Mouse (Mus musculus) thymus, adult 2 months (tissue): ENCODE data around the gene Pdia6. TPM values are rescaled to one million over a fixed set of nuclear protein-coding genes. Genes with fewer than 3 reads are reported as not detected.
A peak's percentile ranks its signal among the peaks of the same experiment; 100 is the strongest.

Experiments
- DNase-seq: peaks from one replicate; pipeline ENCODE4 v3.0.0; 2021
- H3K27ac ChIP-seq: fragments of 200-500 bp; 2 replicates; pipeline ENCODE4 v1.5.1; 2012; ENCODE audit warnings: low read length, control low read depth; ENCODE audit not compliant: control insufficient read depth, insufficient read depth
- H3K27me3 ChIP-seq: fragments of 200-500 bp; 2 replicates; pipeline ENCODE4 v1.6.1; 2012; ENCODE audit warnings: mild to moderate bottlenecking, low read length, moderate library complexity, mixed read lengths; ENCODE audit not compliant: control insufficient read depth, insufficient read depth
- H3K36me3 ChIP-seq: fragments of 200-500 bp; 2 replicates; pipeline ENCODE4 v1.6.1; 2012; ENCODE audit warnings: mild to moderate bottlenecking, low read length, moderate library complexity; ENCODE audit not compliant: control insufficient read depth, insufficient read depth
- H3K4me1 ChIP-seq: fragments of 200-500 bp; replicated peaks from 2 replicates; pipeline ENCODE4 v1.6.1; 2012; ENCODE audit warnings: low read length; ENCODE audit not compliant: control insufficient read depth, insufficient read depth
- H3K4me3 ChIP-seq: fragments of 200-500 bp; 2 replicates; pipeline ENCODE4 v1.5.1; 2012; ENCODE audit warnings: mild to moderate bottlenecking, low read length, control low read depth, moderate library complexity; ENCODE audit not compliant: control insufficient read depth, insufficient read depth
- CTCF ChIP-seq: fragments of 200-500 bp; IDR thresholded peaks from 2 replicates; pipeline ENCODE4 v1.5.1; 2012; ENCODE audit warnings: mild to moderate bottlenecking, control low read depth, low read length, moderate library complexity, borderline replicate concordance; ENCODE audit not compliant: control insufficient read depth, poor library complexity, insufficient read depth; ENCODE audit errors: extremely low read depth
- POLR2A ChIP-seq: fragments of 200-500 bp; IDR thresholded peaks from 2 replicates; pipeline ENCODE4 v1.6.1; 2012; ENCODE audit warnings: mild to moderate bottlenecking, low read length, control low read depth, moderate library complexity; ENCODE audit not compliant: control insufficient read depth, poor library complexity, insufficient read depth; ENCODE audit errors: extremely low read depth
- WGBS: fragments of 180-500 bp; shearing (Covaris S2); methylation state at CpG from one replicate; pipeline ENCODE4 v1.1.7; 2018; 5-methylcytosine and 5-hydroxymethylcytosine counted together
- polyA plus RNA-seq: library from polyadenylated mRNA; depleted of rRNA; stranded (reverse); fragments of >200 nt; gene quantifications from 2 replicates; pipeline ENCODE4 v1.2.3, GENCODE M21; 2012

Gene Pdia6
- polyA plus RNA-seq, 1 experiment, result 49.2 TPM

DNA sequence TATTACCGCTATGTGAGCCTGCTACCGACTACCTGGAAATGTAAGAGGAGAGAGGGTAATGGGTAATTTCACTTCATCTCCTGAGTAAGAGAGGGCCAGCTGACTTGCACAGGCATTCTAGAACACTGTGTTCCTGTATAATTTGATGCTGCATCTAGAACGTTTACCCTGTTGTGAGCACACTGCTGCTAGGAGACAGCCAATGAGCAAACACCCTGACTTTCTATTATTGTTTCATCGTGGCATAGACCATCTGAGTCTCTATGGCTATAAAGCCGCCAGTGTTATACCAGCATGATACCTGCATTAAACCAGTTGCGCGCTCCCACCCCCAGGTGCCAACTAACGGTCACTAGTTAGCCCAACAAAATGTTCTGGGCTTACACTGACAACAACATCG is 24.7 kb upstream of the Pdia6 start:
- TF ChIP-seq CTCF (no peak), POLR2A (no peak)
- Histone ChIP-seq H3K4me1 (no peaks in the 10 kb centered on the region), H3K36me3 (no peaks in the 10 kb centered on the region), H3K4me3 (no peak overlapping the region), H3K27me3 (no peaks in the 10 kb centered on the region), H3K27ac (no peak overlapping the region)
- no peak for DNase-seq
- 95% methylated on average over 9 of the region's 9 CpGs for WGBS

- no peak overlapping the region for H3K4me3 ChIP-seq
- H3K36me3 ChIP-seq, result no peaks in the 10 kb centered on the region
- no peaks in the 10 kb centered on the region for H3K27me3 ChIP-seq
- H3K4me1 ChIP-seq, result no peaks in the 10 kb centered on the region
- H3K27ac ChIP-seq, result no peak overlapping the region
- no peak for DNase-seq
- TF ChIP-seq POLR2A, result no peak
- no peak for TF ChIP-seq CTCF
Measured at GRCm38 (mm10) chr12:17242041-17242440, 24.3 kb upstream of the Pdia6 start.

- no peak for DNase-seq
- no peak overlapping the region for H3K27ac ChIP-seq
- H3K36me3 ChIP-seq, result no peaks in the 10 kb centered on the region
- H3K27me3 ChIP-seq, result no peaks in the 10 kb centered on the region
- TF ChIP-seq CTCF (no peak), POLR2A (no peak)
- H3K4me1 ChIP-seq, result no peaks in the 10 kb centered on the region
- no peak overlapping the region for H3K4me3 ChIP-seq
- WGBS, result 71% methylated on average over 8 of the region's 8 CpGs
Measured at GRCm38 (mm10) chr12:17250962-17251361, 15.4 kb upstream of the Pdia6 start.

GRCm38 (mm10) chr12:17253069-17253468 is 13.3 kb upstream of the Pdia6 start:
- 10% methylated on average over 9 of the region's 9 CpGs for WGBS
- Histone ChIP-seq H3K36me3 (no peaks in the 10 kb centered on the region), H3K27me3 (no peaks in the 10 kb centered on the region), H3K27ac (no peak overlapping the region), H3K4me3 (no peak overlapping the region), H3K4me1 (peaks cover 3% of the 10 kb centered on the region)
- DNase-seq, result peak; percentile 75
- TF ChIP-seq CTCF, result peak; percentile 60; the same call in 1 of the 2 replicates
- TF ChIP-seq POLR2A, result no peak

DNA sequence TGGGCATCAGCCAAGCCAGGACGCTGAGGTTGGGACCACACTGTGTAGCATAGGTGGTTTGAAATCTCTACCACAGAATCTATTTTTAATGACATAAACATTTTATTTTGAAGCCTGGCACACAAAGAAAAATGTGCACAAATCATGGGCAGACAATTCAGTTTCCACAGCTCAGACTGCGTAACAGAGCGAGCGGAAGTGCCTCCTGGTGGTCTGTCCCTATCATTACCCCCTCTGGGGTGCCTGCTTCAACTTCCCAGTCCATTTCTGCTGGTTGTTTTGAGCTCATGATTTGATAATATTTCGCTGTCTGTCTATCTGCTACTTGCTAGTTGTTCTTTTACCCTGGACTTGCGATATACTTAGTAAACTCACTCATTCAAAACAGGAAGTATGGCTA is 10.7 kb upstream of the Pdia6 start:
- 84% methylated on average over 6 of the region's 6 CpGs for WGBS

DNA sequence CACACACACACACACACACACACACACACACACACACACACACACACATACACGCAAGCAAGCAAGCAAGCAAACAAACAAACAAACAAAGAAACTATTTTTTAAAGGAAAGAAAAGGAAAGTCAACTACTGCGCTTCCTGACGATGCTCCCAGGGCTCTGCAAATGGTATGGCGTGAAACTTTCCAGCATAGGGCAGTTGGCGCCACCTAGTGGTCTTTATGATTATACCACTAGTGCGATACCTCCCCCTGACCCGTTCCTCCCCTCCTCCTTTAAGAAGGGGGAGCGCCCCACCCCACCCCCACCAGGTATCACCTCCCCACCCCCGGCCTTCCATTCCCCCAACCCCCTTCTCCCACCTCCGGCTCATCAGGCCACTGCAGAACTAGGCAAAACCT is 9.4 kb upstream of the Pdia6 start:
- H3K27ac ChIP-seq, result no peak overlapping the region
- DNase-seq, result peak; percentile 58
- no peaks in the 10 kb centered on the region for H3K27me3 ChIP-seq
- H3K4me1 ChIP-seq, result peaks cover 4% of the 10 kb centered on the region
- TF ChIP-seq POLR2A, result no peak
- TF ChIP-seq CTCF, result no peak
- 6% methylated on average over 10 of the region's 10 CpGs for WGBS
- H3K36me3 ChIP-seq, result no peaks in the 10 kb centered on the region
- no peak overlapping the region for H3K4me3 ChIP-seq

More for the DNA sequence above, 10.7 kb upstream of the Pdia6 start:
- DNase-seq, result no peak
- no peak overlapping the region for H3K27ac ChIP-seq
- H3K36me3 ChIP-seq, result no peaks in the 10 kb centered on the region
- no peaks in the 10 kb centered on the region for H3K27me3 ChIP-seq
- no peak overlapping the region for H3K4me3 ChIP-seq
- no peak for TF ChIP-seq POLR2A
- TF ChIP-seq CTCF, result no peak
- peaks cover 4% of the 10 kb centered on the region for H3K4me1 ChIP-seq

DNA sequence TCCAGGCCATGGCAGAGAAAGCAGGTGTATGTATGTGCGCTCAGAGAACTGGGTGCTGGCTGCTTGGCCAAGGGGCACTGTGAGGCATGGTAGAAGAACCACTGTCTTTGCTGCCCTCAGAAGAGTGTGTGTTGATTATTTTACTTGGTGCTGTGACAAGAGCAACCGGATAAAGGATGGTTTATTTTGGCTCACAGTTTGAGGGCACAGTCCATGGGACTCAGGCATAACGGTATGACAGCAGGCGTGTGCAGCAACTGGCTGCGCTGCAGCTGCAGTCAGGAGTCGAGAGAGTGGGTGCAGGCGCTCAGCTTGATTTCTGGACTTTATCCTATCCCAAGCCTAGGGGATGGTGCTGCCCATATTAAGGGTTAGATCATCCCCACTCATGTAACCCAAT is 7.9 kb upstream of the Pdia6 start:
- H3K4me3 ChIP-seq, result no peak overlapping the region
- no peaks in the 10 kb centered on the region for H3K27me3 ChIP-seq
- H3K27ac ChIP-seq, result no peak overlapping the region; the same call in 1 of the 2 replicates
- H3K4me1 ChIP-seq, result peaks cover 4% of the 10 kb centered on the region
- TF ChIP-seq CTCF (no peak), POLR2A (no peak)
- 82% methylated on average over 7 of the region's 7 CpGs for WGBS
- DNase-seq, result no peak
- H3K36me3 ChIP-seq, result no peaks in the 10 kb centered on the region
